Mouse (Mus musculus): Measurements from ENCODE around the gene Dnah8.
"Not testable (repeated sequence)": the region's sequence is repeated elsewhere in the genome, so short reads cannot be mapped to it uniquely, and the experiment has no call there.

The Dnah8 gene

DNA sequence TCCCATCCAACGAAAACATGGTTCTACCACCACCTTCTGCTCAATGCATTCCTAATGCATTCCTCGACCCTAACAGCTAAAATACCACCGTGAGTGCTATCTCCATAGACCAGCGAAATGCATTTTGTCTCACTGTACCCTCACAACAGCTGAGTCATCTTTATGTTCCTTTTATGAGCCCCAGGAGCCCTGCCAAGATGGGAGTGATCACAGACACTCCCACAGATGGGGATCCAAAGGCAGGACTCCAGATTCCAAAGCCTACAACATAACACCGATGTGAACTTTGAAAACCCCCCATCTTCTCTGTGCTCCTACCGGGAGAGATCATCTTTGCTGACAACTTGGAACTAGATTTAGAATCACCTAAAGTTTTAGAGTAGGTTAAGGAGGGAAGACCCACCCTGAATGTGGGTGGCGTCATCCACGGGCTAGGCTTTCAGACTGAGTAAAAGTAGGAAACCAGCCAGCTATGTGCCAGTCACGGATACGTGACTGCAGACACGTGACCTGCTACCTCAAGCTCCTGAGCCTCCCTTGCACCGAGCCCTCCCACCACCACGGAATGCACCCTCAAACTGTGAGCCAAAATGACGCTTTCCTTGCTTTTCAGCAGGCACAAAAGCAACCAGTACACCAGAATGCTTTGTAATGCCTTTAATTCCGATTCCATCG is 14.7 kb upstream of the Dnah8 start:
- no peak for DNase-seq

DNA sequence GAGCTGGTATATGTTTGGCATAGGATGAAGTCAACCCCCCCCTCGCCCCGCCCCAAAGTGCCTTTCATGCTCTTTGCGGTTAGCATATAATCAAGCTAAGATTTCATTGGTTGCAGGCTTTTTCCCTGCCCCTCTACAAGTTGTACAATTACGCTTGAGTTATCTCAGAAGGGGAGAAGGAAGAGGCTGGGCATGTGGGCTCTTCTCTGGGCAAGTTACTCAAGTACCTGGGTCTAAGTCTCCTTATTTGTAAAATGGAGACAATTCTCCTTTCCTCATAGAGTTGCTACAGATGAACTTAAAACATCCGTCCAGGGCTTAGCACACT is 14.2 kb upstream of the Dnah8 start:
- no peak for DNase-seq

DNA sequence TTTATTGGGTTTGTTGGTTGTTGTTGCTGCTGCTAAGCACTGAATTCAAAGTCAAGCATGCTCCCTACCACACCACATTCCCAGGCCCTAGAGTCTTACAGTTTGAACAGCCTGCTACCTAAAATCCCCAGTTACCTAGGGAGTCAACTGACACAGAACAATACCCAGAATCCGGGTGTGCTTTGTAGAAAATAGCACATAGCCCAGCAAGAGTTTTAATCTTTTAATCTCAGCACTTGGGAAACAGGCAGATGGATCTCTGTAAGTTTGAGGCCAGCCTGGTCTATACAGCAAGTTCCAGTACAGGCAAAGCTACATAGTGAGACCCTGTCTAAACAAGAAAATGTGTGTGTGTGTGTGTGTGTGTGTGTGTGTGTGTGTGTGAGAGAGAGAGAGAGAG is 13.4 kb upstream of the Dnah8 start:
- no peak for DNase-seq

DNA sequence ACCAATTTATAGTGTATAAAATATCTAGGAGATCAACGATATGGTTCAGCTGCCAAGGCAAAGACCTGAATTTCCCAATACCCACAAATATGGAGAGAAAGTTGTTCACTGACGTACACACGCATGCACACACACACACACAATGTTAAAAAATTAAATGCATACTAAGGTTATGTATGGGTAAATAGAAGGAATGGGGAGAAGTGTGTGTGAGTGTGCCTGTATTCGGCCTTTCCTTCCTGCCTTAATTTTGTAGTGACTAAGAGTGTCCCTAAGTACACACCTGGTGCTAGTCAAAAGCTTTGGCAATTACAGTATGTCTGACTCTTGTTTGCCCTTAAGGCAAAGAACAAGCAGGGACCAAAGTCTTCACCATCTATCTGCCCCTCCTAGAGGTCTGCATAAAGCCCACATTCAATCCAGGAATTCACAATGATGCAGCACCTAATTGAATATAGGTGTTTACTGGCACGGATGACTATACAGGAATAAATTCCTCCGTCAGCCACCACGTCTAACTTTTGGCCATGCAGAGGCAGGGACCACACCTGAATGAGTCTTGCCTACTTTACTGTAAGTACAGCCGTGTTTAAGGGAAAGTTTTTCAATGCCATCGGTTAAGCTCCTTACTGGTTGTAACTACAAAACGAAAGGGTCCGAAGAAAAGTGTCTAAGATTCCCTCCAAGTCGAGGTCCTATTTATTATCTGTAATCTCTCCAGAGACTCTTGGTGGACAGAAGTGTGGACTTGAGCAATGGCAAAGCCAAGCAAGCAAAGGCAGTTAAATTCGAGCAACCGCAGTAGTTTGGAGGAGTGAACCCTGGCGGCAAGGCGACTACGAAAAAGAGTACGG is 12.7 kb upstream of the Dnah8 start:
- no peak for DNase-seq

DNA sequence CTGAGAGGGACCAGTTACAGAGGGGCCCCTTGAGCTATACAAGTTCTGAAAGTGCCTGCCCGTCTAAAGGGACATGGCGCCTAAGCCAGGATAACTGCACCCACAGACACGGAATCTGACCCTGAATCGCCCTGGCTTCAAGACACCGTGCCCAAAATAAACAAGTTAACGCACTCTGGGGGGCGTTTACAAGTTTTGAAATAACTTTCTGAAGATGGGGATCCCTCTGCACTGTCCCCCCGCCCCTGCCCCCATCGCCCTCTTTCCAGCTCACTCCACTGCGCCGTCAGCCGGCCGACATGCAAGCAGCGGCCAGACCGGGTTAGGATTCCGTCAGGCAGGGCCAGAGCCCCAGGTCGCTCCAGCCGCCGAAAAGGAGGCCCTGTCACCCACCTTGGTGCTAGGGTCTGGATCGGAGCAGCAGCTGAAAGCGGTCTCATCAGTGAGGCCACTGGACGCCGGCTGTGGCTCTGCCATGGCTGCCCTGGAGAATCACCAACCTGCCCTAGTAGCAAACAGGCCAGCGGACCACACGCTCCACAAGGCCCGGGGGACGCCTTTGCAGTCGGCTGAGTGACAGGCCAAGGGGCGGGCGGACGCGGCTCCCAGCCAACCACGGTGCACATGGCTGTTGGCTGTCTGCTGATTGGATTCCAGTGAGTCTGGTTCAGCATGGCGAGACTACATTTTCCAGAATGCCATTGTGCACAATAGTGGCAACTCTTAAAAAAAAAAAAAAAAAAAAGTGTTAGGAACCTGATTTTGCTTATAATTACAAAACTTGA is 11.9 kb upstream of the Dnah8 start:
- peak; percentile 100 for DNase-seq

DNA sequence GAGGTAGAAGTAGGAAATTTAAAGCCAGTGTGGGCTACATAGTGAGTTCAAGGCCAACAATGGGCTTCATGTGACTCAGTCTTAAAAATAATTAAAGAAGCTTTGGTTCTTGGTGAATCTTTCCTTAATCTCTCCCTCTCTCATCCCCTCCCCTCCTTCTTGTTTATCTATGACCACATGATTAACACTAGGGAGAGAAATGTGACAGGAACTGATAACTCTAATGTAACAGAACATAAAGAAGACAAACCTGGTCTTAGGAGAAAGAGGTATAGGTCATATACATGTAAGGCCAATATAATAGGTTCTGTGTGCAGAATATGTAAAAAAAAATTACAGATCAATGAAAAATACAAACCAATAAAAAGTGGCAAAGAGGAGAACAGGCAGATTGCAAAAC is 10.8 kb upstream of the Dnah8 start:
- DNase-seq, result no peak

DNA sequence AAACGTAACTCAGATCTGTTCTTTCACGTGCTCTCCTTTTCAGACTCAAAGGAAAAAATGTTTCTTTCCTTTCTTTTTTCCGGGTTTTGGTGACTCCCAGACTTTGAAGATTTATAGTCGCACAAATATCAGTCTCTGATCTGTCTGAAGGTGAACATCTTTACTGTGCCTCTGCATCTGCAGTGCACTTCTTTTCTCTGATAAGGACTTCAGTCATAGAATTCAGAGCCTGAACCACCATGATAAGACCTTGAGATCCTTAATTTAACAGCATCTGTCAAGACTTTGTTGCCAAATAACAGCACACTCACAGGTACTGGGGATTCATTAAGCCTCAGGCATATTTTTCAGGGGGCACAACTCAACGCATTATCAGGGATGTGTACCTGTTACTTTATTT is 8.0 kb upstream of the Dnah8 start:
- no peak for DNase-seq

DNA sequence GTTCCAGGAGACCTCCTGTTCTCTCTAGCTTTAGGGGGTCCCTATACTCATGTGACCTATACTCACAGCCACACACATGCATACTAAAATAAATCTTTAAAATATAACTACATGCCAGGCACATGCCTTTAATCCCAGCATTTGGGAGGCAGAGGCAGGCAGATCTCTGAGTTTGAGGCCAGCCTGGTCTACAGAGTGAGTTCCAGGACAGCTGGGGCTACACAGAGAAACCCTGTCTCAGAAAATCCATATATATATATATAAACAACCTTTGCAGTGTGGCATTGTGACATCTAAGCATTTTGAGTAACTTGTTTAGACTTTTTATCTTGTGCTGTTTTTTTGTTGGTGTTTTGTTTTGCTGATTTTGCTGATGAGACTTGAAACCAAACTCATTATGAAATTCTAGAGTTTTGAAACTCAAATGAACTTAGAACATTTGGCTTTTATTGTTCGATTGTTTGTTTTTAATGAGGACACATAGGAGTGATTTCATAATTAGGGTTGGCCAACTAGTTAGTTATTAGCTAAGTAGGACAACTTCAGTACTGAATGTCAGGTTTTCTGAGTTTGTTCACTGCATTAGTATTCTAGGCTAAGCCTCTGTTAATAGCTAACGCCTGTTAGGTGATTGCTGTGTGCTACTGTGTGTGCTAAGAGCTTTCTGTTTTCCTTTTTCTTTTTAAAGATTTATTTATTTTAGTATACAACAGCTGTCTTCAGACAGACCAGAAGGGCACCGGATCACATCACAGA is 5.8 kb upstream of the Dnah8 start:
- no peak for DNase-seq

DNA sequence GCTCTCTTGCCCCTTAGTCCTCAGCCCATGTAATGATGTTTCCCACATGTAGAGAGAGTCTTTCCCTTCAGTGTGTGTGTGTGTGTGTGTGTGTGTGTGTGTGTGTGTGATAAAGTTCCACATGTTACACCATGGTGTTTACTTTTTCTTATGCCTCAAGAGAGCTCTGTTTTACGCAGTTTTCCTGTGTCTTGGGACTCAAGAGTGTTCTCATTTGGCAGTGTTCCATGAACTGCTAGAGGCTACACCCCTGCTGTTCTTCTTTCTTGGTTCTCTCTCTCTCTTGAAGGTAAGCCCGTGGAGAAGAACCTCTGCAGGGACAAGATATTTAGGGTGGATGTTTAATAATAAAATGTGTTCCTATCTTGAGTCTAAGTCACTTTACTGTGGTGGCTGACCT is 5.0 kb upstream of the Dnah8 start:
- DNase-seq, result no peak

DNA sequence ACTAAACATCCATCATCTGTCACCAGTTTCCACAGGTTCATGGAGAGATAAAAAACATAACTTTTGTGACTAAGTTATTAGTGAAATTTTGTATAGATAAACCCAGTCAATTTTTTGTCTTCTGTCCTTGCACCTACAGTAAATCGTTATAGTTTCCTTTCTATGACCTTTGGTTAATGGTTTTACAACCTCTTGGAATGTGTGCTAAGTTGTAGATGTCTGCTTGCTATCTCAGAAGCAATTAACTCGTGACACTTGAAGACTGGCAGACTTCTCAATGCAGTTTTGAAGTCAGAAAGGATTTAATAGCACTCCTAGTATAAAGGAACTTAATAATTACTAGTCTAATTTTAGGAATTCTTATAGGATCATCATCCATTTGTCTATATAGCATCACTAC is 3.6 kb upstream of the Dnah8 start:
- DNase-seq, result no peak

DNA sequence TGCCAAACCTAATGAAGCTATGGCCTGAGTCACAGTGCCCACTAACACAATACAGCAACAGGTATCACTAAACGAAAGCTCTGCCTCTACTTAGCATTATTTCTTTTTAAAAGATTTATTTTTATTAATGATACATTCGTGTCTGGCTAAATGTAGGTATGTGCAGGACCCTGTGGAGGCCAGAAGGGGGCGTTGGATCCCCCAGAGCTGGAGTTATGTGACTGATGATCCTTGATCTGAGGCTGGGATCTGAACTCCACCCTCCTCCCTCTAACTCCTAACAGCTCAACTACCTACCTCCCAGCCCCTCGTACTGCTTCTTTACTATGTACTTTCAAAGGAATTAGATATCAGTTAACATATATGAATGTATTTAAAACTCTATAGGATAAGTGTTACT is 2.7 kb upstream of the Dnah8 start:
- DNase-seq, result no peak

DNA sequence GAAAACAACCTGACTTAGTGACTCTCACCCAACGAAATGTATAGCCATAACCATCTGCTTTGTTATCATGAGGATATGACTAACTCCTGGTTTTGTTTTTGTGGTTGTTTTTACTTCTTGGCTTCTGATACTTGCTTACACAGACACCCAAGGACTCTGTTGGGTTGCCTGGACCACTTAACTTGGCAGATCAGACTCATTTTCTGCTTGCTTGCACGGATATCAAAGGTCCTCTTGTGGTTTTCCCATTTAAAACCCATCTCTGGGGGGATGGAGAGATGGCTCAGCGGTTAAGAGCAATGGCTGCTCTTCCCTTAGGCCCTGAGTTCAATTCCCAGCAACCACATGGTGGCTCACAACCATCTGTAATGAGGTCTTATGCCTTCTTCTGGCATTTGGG is 954 bp upstream of the Dnah8 start:
- DNase-seq, result no peak

DNA sequence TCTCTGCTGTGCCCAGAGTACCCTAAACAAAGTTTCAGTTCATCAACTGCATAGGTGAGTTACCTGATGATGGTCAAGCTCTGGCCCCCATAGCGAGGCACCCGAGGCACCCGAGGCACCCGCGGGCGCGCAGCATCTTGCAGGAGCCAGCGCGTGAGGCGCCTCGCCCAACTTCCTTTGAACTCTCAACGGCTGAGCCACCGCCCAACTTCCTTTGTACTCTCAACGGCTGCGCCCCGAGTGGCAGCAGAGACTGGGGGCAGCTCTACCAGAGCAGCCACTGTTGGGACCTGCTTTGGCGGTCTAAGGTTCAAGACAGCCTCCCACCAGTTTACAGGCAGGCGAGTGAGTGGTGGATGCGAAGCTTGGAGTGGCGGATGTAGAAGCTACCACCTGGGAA is 2.6 kb downstream of the Dnah8 start, which contains the start of gene Glo1:
Gene Glo1 (minus strand): TSS at position 153 of the 400 bp plus-strand sequence.
- not testable (repeated sequence) for DNase-seq

DNA sequence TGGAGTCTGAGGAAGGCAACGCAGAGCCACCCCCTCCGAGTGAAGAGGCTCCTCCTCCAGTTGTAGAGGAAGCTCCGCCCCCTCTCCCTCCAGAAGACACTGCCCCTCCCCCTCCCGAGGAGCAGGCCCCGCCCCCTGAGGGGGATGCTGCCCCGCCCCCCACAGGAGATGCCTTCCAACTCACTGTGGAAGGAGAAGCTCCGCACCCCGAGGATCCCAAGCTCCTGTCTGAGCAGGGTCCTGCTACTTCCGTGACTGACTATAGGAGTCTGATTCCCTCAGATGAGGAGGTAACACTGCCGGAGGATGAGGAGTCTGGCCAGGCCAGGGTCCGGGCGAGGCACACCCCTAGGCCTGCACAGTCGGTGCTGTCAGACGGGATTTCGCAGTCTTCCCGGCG is 11.2 kb downstream of the Dnah8 start:
- DNase-seq, result no peak

DNA sequence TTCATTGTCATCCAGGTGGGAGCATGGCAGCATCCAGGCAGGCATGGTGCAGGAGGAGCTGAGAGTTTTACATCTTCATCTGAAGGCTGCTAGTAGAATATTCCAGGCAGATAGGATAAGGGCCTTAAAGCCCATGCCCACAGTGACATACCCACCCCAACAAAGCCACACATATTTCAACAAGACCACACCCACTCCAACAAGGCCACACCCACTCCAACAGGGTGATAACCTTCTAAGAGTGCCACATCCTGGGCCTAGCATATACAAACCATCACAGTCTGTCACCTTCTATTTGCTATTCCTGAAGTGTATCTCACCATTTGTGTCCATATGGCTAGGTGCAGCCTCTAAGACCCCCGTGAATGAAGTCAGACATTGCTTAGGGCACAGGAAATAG is 13.6 kb downstream of the Dnah8 start:
- DNase-seq, result no peak

DNA sequence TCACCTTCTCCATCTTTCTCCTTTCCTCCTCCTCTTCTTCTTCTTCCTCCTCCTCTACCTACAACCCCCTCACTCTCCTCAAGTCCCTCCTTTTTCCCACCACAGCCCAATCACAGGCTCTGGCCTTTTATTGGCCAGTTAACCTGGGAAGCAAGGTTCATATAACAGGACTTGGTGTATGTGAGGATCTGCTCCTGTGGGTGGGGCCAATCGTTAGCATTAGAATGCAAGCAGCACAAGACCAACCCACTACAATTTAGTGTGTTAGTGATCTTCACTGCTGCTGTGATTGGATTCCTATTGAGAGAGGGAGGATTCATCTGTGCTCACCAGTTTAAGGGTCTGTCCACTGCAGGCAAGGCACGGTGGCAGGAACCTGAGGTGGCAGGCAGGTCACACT is 14.8 kb downstream of the Dnah8 start:
- DNase-seq, result no peak

DNA sequence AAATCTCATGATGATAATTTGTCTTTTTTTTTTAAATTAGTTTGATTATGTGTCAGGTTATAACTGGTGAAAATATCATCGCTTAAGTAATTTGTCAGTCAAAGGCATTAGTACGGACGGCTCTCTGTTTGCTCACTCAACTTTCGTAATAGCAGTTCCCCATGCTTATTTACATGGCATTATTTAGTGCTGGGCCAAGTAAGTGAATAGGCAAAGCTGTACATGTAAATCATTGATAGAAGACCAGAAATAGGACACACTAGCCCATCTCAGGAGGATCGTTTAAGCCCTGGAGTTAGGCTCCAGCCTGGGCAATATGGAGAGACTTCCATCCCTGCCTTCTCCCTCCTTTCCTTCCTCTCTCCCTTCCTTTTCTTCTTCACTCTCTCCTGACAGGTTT is 16.7 kb downstream of the Dnah8 start:
- no peak for DNase-seq

DNA sequence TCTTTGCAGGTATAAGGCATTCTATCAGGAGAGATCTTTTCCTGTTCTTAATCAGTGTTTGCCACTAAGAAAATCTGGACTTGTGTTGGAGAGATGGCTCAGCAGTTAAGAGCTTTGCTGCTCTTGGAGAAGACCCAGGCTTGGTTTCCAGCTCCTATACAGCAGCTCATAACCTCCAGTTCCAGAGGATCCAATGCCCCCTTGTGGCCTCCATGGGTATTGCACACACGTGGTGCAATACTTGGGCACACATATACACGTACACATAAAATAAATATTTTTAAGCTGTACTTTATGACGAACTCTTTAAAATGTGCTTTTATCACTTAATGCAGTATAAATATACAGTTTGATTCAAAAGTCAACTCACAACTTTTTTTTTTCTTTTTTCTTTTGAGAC is 24.6 kb downstream of the Dnah8 start:
- no peak for DNase-seq

DNA sequence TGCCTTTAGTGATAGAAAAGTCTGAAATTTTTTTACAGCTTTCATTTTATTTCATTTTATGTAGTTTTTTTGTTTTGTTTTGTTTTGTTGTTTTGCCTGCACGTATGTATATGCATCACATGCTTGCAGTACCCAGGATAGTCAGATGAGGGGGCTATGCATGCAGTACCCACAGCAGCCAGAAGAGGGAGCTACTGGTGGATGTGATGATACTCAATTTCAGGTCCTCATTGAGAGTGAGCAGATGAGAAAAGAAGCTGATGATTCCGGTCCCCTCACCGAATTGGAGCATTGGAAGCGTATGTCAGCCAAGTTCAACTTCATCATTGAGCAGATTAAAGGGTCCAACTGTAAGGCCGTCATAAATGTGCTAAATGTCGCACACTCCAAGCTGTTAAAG is 28.9 kb downstream of the Dnah8 start:
- DNase-seq, result no peak

DNA sequence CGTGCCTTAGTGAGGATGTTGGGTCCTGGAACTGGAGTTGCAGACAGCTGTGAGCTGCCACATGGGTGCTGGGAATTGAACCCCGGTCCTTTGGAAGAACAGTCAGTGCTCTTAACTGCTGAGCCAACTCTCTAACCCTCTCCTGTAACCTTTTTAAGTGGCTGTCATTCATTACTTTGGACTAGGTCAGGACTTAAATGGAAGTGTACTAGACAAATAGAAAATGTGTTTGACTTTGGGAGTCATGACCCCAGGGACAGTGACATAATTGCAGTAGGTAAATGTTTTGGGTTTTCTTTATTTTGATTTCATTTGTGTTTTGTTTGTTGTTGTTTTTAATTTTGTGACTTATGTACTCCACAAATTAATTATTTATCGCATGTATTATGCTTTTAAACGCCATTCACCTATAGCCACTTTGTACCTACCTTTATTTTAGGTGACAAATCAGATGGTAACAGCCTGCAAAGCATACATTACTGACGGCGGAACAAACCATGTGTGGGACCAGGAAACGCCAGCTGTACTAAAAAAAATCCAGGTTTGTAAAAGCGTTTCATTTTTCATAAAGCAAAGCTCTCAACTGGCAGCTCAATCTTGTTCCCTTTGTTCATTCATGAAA is 33.5 kb downstream of the Dnah8 start:
- DNase-seq, result no peak

DNA sequence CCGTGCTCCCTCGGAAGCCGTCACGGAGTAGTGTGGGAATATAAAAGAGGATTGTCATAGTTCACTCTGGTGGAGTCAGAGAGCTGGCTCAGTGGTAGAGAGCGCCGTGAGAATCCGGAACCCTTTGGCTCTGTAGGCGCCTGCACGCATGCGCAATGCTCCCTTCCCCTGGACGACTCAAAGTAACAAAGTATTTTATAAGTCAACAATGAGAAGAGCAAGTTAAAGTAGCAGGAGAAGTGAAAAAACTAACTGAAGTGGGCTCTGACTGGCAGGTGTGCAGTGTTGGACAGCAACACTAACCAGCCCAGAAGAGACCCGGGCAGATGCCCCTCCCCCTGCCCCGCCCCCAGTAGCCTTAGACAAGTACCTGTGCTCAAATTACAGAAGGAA is 34.0 kb downstream of the Dnah8 start:
- DNase-seq, result peak; percentile 19

DNA sequence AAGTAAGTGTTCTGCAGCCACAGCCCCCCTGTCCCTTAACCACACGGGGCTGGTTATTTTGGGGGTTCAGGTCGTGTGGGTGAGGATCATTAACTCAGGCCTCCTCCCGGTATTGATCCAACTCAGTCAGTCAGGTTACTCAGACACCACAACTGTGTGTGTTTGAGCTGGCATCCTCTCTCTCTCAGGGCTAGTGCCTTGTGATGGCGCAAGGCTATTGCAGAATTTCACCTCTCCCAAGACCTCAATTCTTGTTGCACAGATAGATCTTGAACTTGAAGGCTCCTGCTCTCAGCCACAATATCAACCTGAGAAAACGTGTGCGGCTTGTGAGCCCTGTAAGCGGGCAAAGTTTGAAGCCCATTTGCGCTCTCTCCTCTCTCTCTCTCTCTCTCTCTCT is 38.0 kb downstream of the Dnah8 start:
- DNase-seq, result no peak

DNA sequence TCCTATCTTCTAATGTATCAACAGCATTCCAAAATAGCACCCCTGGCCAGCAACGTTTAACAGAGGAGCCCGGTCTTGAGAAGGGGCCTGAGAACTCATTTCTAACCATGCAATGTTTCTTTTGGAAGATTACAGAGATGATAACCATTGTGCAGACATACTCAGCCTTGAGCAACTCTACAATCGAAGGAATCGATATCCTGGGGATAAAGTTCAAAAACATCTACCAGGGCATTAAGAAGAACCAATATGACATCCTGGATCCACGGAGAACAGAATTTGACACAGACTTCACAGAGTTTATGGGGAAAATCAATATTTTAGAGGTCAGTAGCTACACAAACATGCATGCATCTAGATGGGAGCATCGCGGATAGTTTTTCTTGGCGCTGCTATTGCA is 39.0 kb downstream of the Dnah8 start:
- no peak for DNase-seq

Measured in cerebellum, adult 8-10 months (tissue).